Mouse (Mus musculus): ENCODE data around the gene Glyat. TPM values are rescaled to one million over a fixed set of nuclear protein-coding genes. Genes with fewer than 3 reads are reported as not detected.

Glyat gene
- polyA plus RNA-seq (2017; shearing (Covaris generic)), result not detected

GRCm38 (mm10) chr19:12633176-12633575, at the start of gene Glyat:
Gene Glyat (plus strand): TSS chr19:12633308.

GRCm38 (mm10) chr19:12599674-12600073, 33.4 kb upstream of the Glyat start, which contains the start of gene Gm4952:
Gene Gm4952 (plus strand): TSS chr19:12599974.

GRCm38 (mm10) chr19:12670139-12670538, 37.0 kb downstream of the Glyat start, which contains the start of gene Olfr1442:
Gene Olfr1442 (plus strand): TSS chr19:12670439.

GRCm38 (mm10) chr19:12677812-12678211, 44.7 kb downstream of the Glyat start, which contains the start of gene Olfr1443:
Gene Olfr1443 (plus strand): TSS chr19:12678112.

GRCm38 (mm10) chr19:12695590-12695989, 62.5 kb downstream of the Glyat start, which contains the start of gene Keg1:
Gene Keg1 (plus strand): TSS chr19:12695786.

Other genes with a start within 250 kb of the Glyat start
- not detected for gene Olfr1440, start 246.0 kb upstream of the Glyat start, polyA plus RNA-seq (2017; shearing (Covaris generic))
- gene Olfr1441, start 215.9 kb upstream of the Glyat start, polyA plus RNA-seq (2017; shearing (Covaris generic)), result not detected
- gene Pfpl, start 205.4 kb upstream of the Glyat start, polyA plus RNA-seq (2017; shearing (Covaris generic)), result not detected
- not detected for gene Mpeg1, start 172.5 kb upstream of the Glyat start, polyA plus RNA-seq (2017; shearing (Covaris generic))
- 2.7 TPM for gene Dtx4, start 131.9 kb upstream of the Glyat start, polyA plus RNA-seq (2017; shearing (Covaris generic))
- gene Fam111a, start 87.6 kb upstream of the Glyat start, polyA plus RNA-seq (2017; shearing (Covaris generic)), result 11.4 TPM
- gene Gm4952, start 33.3 kb upstream of the Glyat start, polyA plus RNA-seq (2017; shearing (Covaris generic)), result not detected
- gene Olfr1442, start 37.1 kb downstream of the Glyat start, polyA plus RNA-seq (2017; shearing (Covaris generic)), result not detected
- not detected for gene Olfr1443, start 44.8 kb downstream of the Glyat start, polyA plus RNA-seq (2017; shearing (Covaris generic))
- not detected for gene Keg1, start 62.5 kb downstream of the Glyat start, polyA plus RNA-seq (2017; shearing (Covaris generic))
- 0.35 TPM for gene Cntf, start 132.3 kb downstream of the Glyat start, polyA plus RNA-seq (2017; shearing (Covaris generic))
- 20.9 TPM for gene Zfp91, start 162.8 kb downstream of the Glyat start, polyA plus RNA-seq (2017; shearing (Covaris generic))
- gene Lpxn, start 162.9 kb downstream of the Glyat start, polyA plus RNA-seq (2017; shearing (Covaris generic)), result 66.7 TPM
- gene Gm5244, start 213.4 kb downstream of the Glyat start, polyA plus RNA-seq (2017; shearing (Covaris generic)), result not detected
- gene Olfr1444, start 224.0 kb downstream of the Glyat start, polyA plus RNA-seq (2017; shearing (Covaris generic)), result 0.31 TPM

All from naive thymus-derived CD4-positive, alpha-beta T cell, adult 5 months (primary cell).